Mouse (Mus musculus) heart, embryonic 12.5 days (tissue): Measurements from ENCODE around the gene Chd3. TPM values are rescaled to one million over a fixed set of nuclear protein-coding genes. Genes with fewer than 3 reads are reported as not detected.
A peak's percentile ranks its signal among the peaks of the same experiment; 100 is the strongest.
"Not testable (repeated sequence)": the region's sequence is repeated elsewhere in the genome, so short reads cannot be mapped to it uniquely, and the experiment has no call there.

ENCODE experiments used
- ATAC-seq: fragments of 200-750 bp; cut with Nextera tagmentation; 2 replicates; pipeline ENCODE4 v1.8.0; 2017; ENCODE audit warnings: moderate TSS enrichment, moderate library complexity; ENCODE audit not compliant: insufficient number of reproducible peaks, low FRiP score
- H3K27ac ChIP-seq: fragments of 300-500 bp; sonication (generic); 2 replicates; pipeline ENCODE4 v1.5.1; 2016; ENCODE audit warnings: mild to moderate bottlenecking, moderate library complexity; ENCODE audit not compliant: poor library complexity, severe bottlenecking
- H3K27me3 ChIP-seq: fragments of 300-500 bp; sonication (generic); replicated peaks from 2 replicates; pipeline ENCODE4 v1.6.1; 2016; ENCODE audit warnings: mild to moderate bottlenecking, moderate library complexity
- H3K36me3 ChIP-seq: fragments of 300-500 bp; sonication (generic); 2 replicates; pipeline ENCODE4 v1.6.1; 2016; ENCODE audit warnings: mild to moderate bottlenecking, moderate library complexity
- H3K4me1 ChIP-seq: fragments of 300-500 bp; sonication (generic); replicated peaks from 2 replicates; pipeline ENCODE4 v1.6.1; 2016; ENCODE audit warnings: mild to moderate bottlenecking
- H3K4me2 ChIP-seq: fragments of 300-500 bp; sonication (generic); 2 replicates; pipeline ENCODE4 v1.6.1; 2016; ENCODE audit warnings: mild to moderate bottlenecking, moderate library complexity
- H3K4me3 ChIP-seq: fragments of 300-500 bp; sonication (generic); 2 replicates; pipeline ENCODE4 v1.5.1; 2016; ENCODE audit warnings: mild to moderate bottlenecking
- H3K9ac ChIP-seq: fragments of 300-500 bp; sonication (generic); 2 replicates; pipeline ENCODE4 v1.6.1; 2016; ENCODE audit warnings: mild to moderate bottlenecking, moderate library complexity
- H3K9me3 ChIP-seq: fragments of 300-500 bp; sonication (generic); replicated peaks from 2 replicates; pipeline ENCODE4 v1.6.1; 2016; ENCODE audit warnings: mild to moderate bottlenecking, moderate library complexity
- WGBS: fragments of 180-500 bp; shearing (Covaris S2); methylation state at CpG from one replicate; pipeline ENCODE4 v1.1.7; 2016; 5-methylcytosine and 5-hydroxymethylcytosine counted together
- polyA plus RNA-seq: library from polyadenylated mRNA; unstranded; fragments of >200 nt; fragmentation: Nextera tagmentation; extraction: Ambion mirVana; gene quantifications from 2 replicates; pipeline ENCODE4 v1.2.1, GENCODE M21; 2016

Chd3 gene
- polyA plus RNA-seq, 1 experiment from 2014 or later, result 19.2 TPM

DNA sequence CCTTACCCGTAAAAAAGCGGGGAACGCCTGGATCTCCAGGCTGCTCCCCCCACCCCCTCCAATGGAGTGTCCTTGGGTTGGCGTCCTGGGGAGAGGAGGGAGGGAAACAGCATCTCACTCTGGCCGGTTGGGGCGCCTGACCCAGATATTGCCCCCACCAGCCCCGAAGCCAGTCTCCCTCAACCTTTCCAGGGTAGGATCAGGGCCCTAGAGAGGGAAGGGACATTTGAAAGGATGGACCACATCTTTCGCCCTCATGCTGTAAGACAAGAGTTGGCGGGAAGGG is 42.1 kb downstream of the Chd3 start:
- Histone ChIP-seq H3K36me3 (no peaks in the 10 kb centered on the region), H3K4me1 (peaks cover 47% of the 10 kb centered on the region), H3K4me2 (peak overlapping the region; percentile 92), H3K9ac (no peak overlapping the region), H3K27ac (no peak overlapping the region), H3K27me3 (peaks cover 37% of the 10 kb centered on the region), H3K4me3 (peak overlapping the region; percentile 56), H3K9me3 (no peaks in the 10 kb centered on the region)
- ATAC-seq, result no peak
- WGBS, result 12% methylated on average over 9 of the region's 9 CpGs

DNA sequence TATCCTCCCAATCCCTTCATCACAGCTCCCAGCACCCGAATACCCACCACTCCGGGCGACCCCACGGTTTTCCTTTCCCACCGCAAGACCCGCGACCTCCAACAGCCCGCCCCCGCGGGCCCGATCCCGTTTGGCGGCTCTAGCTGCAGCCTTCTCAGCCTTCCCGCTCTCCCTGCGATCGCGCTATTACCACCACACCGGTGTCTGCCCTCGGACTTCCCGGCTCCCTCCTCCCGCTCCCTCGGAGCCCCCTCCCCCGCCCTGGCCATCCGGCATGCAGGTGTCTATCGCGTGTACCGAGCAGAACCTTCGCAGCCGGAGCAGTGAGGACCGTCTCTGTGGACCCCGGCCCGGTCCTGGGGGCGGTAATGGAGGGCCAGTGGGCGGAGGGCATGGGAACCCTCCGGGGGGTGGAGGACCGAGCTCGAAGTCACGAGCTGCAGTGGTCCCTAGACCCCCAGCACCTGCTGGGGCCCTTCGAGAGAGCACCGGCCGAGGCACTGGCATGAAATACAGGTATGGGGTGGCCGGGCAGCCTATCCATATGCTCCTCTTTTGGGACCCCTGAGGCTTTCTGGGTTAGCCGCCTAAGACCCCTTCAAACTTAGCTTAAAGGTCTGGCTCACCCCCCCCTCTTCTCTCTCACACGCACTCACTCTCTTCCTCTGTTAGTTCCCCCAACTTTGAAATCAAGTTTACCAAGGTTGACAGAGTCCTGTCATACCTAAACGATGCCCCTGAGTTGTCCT is 42.6 kb downstream of the Chd3 start:
- ATAC-seq, result no peak
- Histone ChIP-seq H3K4me3 (peak overlapping the region; percentile 56), H3K9ac (peak overlapping the region; percentile 64), H3K27me3 (peaks cover 37% of the 10 kb centered on the region), H3K9me3 (no peaks in the 10 kb centered on the region), H3K4me1 (peaks cover 50% of the 10 kb centered on the region), H3K36me3 (no peaks in the 10 kb centered on the region), H3K4me2 (peak overlapping the region; percentile 92), H3K27ac (no peak overlapping the region)
- 1% methylated on average over 45 of the region's 45 CpGs for WGBS

DNA sequence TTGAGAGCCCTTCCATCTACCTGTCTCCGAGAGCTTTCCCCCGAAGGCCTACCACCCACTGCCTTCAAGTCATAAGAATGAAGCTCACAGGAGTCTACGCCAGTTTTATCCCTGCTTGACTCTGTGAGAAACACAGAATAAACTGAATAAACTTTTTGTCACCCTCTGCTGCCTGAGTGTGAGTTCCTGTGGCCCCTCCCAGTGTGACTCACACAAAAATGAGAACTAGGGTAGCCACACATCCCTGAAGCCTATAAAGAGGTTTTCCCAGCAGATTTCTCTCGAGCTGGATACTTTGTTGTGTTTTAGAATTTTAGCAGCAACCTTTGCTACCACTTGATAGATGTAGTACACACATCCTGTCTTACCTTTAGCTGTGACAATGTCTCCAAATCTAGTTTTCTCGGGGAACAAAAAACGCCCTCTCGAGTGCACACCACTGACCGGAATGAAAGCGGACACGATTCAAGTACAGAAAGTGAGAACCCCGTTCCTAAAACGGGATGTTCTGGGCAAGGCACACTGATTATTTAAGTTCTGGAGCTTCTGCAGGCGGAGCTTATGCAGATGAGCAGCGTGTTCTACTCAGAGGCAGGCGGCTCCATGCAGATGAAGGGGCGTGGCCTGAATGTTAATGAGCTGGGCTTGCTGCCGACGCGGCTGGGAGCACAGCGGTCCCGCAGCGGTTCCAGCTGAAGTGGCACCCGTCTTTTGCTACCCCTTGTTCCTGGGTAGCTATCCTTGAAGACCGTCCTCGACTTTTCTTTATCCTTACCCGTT is 43.4 kb downstream of the Chd3 start, which contains the start of gene Kcnab3:
Gene Kcnab3 (plus strand): TSS at position 631 of the 780 bp plus-strand sequence.
- H3K27ac ChIP-seq, result no peak within 1 kb of the TSS
- WGBS, result 11% methylated on average over 26 of the region's 26 CpGs
- peak; percentile 69 for ATAC-seq

DNA sequence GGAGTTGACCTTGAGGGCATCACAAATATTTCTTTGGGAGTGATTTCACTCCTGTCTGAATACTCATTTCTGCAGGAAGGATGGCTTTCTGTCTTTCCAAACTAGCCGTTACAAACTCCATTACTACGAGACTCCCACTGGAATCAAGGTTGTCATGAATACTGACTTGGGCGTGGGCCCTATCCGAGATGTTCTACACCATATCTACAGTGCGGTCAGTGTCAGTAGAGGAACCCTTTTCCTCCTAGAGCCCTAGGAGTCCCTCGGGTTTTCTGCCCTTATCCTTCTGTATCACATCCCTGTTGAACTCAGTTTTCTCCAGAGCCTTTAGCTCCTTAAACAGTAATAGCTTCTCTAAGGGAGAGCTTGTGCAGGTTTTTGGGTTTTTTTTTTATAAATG is 44.5 kb downstream of the Chd3 start:
- H3K27ac ChIP-seq, result no peak overlapping the region
- 74% methylated on average over 6 of the region's 6 CpGs for WGBS
- H3K4me2 ChIP-seq, result peak overlapping the region; percentile 87

More for the DNA sequence above, 43.4 kb downstream of the Chd3 start, which contains the start of gene Kcnab3:
- Histone ChIP-seq H3K4me1 (peaks cover 43% of the 10 kb centered on the region), H3K9ac (peak within 1 kb of the TSS; percentile 64), H3K36me3 (0 out of 2 replicates have a peak, but pooled peaks cover 1% of the 10 kb centered on the region), H3K27me3 (peaks cover 37% of the 10 kb centered on the region), H3K4me3 (peak within 1 kb of the TSS; percentile 56), H3K9me3 (no peaks in the 10 kb centered on the region), H3K4me2 (peak within 1 kb of the TSS; percentile 92)

DNA sequence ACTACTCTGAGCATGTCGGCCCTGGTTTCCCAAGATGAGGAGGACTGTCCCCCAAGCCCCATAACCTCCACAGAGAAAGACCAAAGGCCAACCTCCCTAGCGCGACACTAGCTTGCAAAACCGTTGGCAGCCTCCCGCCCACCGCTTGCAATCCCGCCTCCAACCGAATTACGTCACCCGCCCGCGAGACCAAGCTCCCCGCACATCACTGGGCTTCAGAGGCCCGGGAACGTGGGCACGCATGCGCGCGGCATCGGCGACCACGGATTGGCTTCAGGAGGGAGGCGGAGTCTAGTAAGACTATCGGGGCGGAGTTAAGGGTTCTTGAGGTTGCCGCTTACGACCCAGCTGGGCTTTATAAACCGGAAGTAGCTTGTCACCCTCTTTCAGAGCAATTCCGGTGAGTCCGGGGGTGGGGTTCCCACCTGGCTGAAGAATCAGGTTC is 45.5 kb downstream of the Chd3 start, which contains the start of the genes Cntrob and Trappc1:
Gene Cntrob (minus strand): TSS at position 109 of the 445 bp plus-strand sequence.
Gene Trappc1 (plus strand): TSS at position 314 of the 445 bp plus-strand sequence.
- WGBS, result under 1% methylated on average over 30 of the region's 30 CpGs
- peak; percentile 95 for ATAC-seq
- peak within 1 kb of the TSS; percentile 87 for H3K4me2 ChIP-seq

More for the DNA sequence above, 44.5 kb downstream of the Chd3 start:
- H3K9me3 ChIP-seq, result no peaks in the 10 kb centered on the region
- H3K9ac ChIP-seq, result peak overlapping the region; percentile 83; the same call in 1 of the 2 replicates
- peaks cover 10% of the 10 kb centered on the region for H3K36me3 ChIP-seq
- H3K27me3 ChIP-seq, result peaks cover 29% of the 10 kb centered on the region
- no peak for ATAC-seq
- H3K4me3 ChIP-seq, result peak overlapping the region; percentile 61
- H3K4me1 ChIP-seq, result peaks cover 43% of the 10 kb centered on the region

DNA sequence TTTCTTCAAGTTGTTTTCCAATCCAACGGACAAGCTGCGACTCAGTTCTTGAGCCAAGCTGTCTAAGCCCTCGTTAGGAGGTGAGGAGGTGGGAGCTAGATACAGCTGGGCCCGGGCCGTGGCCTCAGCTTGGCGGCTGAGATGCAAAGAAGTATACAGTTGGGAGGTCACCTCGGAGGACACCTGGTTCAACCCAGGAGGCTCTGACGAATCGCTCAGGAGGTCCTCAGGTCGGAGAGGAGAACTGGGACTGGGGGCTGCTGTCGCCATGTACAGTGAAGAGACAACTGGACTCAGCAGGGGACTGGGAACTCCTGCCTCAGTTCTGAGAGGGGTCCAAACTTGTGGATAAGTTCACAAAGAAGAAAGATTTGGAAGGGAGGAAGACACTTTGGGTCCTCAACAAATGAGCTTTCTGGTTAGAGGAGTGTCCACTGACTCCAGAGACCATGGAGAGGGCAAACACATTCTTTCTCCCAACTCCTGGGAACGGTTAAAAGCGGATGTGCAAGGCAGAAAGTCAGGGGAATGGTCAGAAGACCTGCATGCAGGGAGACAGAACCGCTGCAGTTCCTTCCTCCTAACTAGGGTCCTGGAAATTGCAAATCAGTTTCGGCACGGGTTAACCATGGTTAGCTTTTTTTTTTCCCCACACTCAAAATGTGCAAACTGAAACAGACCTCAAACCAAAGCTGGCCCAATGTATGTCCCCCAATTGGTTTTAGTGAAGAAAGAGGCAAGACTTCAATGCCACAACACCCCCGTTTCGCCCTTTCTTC is 46.3 kb downstream of the Chd3 start:
- WGBS, result 24% methylated on average over 18 of the region's 18 CpGs

More for the DNA sequence above, 45.5 kb downstream of the Chd3 start, which contains the start of the genes Cntrob and Trappc1:
- H3K36me3 ChIP-seq, result peaks cover 21% of the 10 kb centered on the region
- no peaks in the 10 kb centered on the region for H3K9me3 ChIP-seq
- H3K27me3 ChIP-seq, result peaks cover 19% of the 10 kb centered on the region
- peak within 1 kb of the TSS; percentile 83 for H3K27ac ChIP-seq
- peak within 1 kb of the TSS; percentile 83 for H3K9ac ChIP-seq
- peak within 1 kb of the TSS; percentile 61 for H3K4me3 ChIP-seq
- H3K4me1 ChIP-seq, result peaks cover 43% of the 10 kb centered on the region

DNA sequence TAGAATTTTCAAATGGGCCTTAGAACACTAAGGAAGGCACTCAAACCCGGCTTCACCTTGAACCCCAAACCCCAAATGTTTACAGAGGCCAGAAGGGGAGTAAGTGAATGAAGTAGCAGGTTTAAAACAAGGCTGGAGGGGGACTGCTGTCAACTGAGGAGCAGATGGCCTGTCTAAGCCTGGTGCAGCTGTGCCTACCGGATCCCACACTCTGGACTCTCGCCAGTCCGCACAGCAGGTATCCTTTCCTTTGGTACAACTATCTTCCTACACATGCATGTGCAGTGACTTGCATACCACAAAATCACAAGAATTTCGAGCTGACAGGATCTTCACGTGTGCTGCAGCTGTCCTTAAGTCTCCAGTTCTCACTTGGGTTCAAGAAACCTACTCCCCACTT is 47.2 kb downstream of the Chd3 start:
- peak overlapping the region; percentile 87 for H3K4me2 ChIP-seq
- H3K27me3 ChIP-seq, result peaks cover 5% of the 10 kb centered on the region
- ATAC-seq, result no peak
- no peak overlapping the region for H3K27ac ChIP-seq
- H3K4me1 ChIP-seq, result peaks cover 40% of the 10 kb centered on the region
- peaks cover 35% of the 10 kb centered on the region for H3K36me3 ChIP-seq
- H3K9me3 ChIP-seq, result no peaks in the 10 kb centered on the region
- WGBS, result 83% methylated on average over 6 of the region's 6 CpGs
- H3K4me3 ChIP-seq, result 0 out of 2 replicates have a peak overlapping the region, but pooled peaks have one; percentile 61
- peak overlapping the region; percentile 81; the same call in 1 of the 2 replicates for H3K9ac ChIP-seq

More for the DNA sequence above, 46.3 kb downstream of the Chd3 start:
- Histone ChIP-seq H3K9ac (peak overlapping the region; percentile 81), H3K27me3 (peaks cover 13% of the 10 kb centered on the region), H3K4me1 (peaks cover 43% of the 10 kb centered on the region), H3K4me2 (peak overlapping the region; percentile 87), H3K9me3 (no peaks in the 10 kb centered on the region), H3K36me3 (peaks cover 29% of the 10 kb centered on the region), H3K27ac (peak overlapping the region; percentile 83), H3K4me3 (peak overlapping the region; percentile 61)
- no peak for ATAC-seq

DNA sequence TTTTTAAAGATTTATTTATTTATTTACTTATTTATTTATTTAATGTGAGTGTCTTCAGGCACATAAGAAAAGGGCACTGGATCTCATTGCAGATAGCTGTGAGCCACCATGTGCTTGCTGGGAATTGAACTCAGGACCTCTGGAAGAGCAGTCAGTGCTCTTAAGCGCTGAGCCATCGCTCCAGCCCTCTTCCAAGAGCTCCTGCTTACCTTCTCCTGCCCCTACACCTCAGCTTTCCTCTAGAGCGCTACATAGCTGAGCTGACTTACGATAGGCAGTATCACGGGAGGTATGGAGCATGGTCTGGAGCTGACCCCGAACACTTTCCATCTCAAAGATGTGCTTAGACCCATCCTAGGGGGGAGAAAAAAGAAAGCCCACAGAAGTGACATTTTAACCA is 47.6 kb downstream of the Chd3 start:
- no peaks in the 10 kb centered on the region for H3K9me3 ChIP-seq
- peaks cover under 1% of the 10 kb centered on the region; the same call in 1 of the 2 replicates for H3K27me3 ChIP-seq
- H3K36me3 ChIP-seq, result peaks cover 35% of the 10 kb centered on the region
- WGBS, result 92% methylated on average over 6 of the region's 6 CpGs
- peaks cover 36% of the 10 kb centered on the region for H3K4me1 ChIP-seq
- H3K27ac ChIP-seq, result no peak overlapping the region
- no peak for ATAC-seq
- H3K4me3 ChIP-seq, result no peak overlapping the region
- no peak overlapping the region for H3K4me2 ChIP-seq
- no peak overlapping the region for H3K9ac ChIP-seq

DNA sequence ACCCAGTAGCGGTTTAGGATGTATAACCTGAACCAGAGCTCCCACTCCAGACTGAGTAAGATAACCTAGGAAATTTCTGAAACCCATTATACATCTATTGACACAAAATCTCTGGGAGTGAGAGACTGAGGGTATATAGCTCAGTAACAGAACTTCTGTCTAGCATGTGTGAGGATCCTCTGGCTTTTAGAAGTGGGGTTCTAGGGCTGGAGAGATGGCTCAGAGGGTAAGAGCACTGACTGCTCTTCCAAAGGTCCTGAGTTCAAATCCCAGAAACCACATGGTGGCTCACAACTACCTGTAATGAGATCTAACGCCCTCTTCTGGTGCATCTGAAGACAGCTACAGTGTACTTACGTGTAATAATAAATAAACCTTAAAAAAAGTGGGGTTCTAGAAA is 51.2 kb downstream of the Chd3 start:
- WGBS, result 87% methylated on average over 3 of the region's 3 CpGs
- Histone ChIP-seq H3K36me3 (peaks cover 52% of the 10 kb centered on the region), H3K4me1 (peaks cover 14% of the 10 kb centered on the region)
- not testable (repeated sequence) for H3K9ac ChIP-seq, H3K4me3 ChIP-seq, H3K9me3 ChIP-seq, H3K4me2 ChIP-seq, H3K27me3 ChIP-seq, H3K27ac ChIP-seq, ATAC-seq

DNA sequence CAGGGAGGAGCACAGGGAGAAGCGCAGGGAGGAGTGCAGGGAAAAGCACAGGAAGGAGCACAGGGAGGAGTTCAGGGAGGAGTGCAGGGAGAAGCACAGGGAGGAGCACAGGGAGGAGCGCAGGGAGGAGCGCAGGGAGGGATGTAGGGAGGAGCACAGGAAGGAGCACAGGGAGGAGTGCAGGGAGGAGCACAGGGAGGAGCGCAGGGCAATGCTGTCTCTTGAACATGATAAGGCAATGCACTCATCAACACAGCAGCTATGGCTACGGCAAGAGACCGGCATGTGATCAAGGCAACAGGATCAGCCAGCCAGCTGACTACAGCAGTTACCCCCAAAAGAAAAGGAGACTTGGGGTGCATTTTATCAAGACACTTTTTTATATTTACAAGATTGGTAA is 52.8 kb downstream of the Chd3 start:
- 95% methylated on average over 6 of the region's 6 CpGs for WGBS
- Histone ChIP-seq H3K4me2 (no peak overlapping the region), H3K36me3 (peaks cover 57% of the 10 kb centered on the region), H3K27me3 (no peaks in the 10 kb centered on the region), H3K27ac (no peak overlapping the region), H3K4me1 (no peaks in the 10 kb centered on the region), H3K9me3 (no peaks in the 10 kb centered on the region), H3K4me3 (no peak overlapping the region), H3K9ac (no peak overlapping the region)
- no peak for ATAC-seq
